Mouse (Mus musculus) myocyte (in vitro differentiated cells): ENCODE results near the gene Brd2.

Experiments used
- CEBPB ChIP-seq: IDR thresholded peaks from 2 replicates; pipeline ENCODE4 v1.6.1; 2011; ENCODE audit warnings: mild to moderate bottlenecking, moderate library complexity; ENCODE audit not compliant: poor library complexity, insufficient read depth, severe bottlenecking
- POLR2A ChIP-seq: IDR thresholded peaks from one replicate; pipeline ENCODE4 v1.6.1; 2011; ENCODE audit warnings: low read depth, mild to moderate bottlenecking, control low read depth, moderate library complexity; ENCODE audit not compliant: insufficient read length
- TCF12 ChIP-seq: IDR thresholded peaks from one replicate; pipeline ENCODE4 v1.6.1; 2011; ENCODE audit warnings: mild to moderate bottlenecking, control low read depth; ENCODE audit not compliant: poor library complexity, insufficient read depth, severe bottlenecking

DNA sequence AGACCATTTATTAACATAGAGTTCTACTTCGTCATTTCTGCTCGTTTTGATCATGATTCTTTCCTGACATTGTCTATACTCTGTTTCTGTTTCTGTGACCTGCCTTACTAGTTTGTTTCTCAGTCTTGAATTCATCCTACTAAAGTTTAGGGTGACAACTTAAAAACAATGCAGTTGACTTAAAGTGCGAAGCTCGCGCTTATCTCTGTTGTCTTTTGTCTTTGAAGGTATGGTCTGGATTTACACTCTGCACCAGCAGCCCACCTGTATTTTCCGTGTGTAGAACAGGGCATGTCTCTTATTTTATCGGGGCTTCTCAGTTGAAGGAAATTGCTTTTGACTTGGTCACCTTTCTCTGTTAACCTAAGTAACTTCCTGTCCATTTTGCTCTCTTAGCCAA is 677 bp upstream of the Brd2 start:
- TF ChIP-seq POLR2A: no peak
- no peak for TF ChIP-seq TCF12
- TF ChIP-seq CEBPB: no peak
